Mouse (Mus musculus): ENCODE results near the gene Tubb4a.

DNA sequence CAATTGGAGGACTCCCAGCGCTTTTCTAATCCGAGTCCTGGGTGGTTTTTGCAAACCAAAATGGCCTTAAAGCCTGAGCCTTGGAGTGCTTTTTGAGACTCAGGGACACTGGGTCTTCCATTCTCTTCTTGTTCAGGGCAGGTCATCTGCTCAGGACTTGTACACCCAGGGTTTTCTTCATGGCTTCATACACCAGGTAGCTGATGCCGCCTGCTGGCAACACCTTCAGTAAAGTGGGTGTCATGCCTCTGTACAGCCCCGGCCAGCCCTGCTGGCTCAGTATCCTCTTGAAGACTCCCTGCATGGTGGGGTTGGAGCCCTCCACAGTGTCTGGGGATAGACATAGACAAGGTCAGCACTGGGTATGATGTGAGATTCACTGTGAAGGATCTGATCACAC is 54.7 kb downstream of the Tubb4a start:
- TF ChIP-seq CTCF (IDR thresholded peaks at IDR 0.05; ENCODE audit: low read depth, low read length) (no peak), POLR2A (IDR thresholded peaks at IDR 0.05; ENCODE audit: insufficient read depth, low read length) (no peak)

All from ES-Bruce4 (cell line).